ENCODE assay signal across 20 mouse cellular contexts in the genomic region with DNA sequence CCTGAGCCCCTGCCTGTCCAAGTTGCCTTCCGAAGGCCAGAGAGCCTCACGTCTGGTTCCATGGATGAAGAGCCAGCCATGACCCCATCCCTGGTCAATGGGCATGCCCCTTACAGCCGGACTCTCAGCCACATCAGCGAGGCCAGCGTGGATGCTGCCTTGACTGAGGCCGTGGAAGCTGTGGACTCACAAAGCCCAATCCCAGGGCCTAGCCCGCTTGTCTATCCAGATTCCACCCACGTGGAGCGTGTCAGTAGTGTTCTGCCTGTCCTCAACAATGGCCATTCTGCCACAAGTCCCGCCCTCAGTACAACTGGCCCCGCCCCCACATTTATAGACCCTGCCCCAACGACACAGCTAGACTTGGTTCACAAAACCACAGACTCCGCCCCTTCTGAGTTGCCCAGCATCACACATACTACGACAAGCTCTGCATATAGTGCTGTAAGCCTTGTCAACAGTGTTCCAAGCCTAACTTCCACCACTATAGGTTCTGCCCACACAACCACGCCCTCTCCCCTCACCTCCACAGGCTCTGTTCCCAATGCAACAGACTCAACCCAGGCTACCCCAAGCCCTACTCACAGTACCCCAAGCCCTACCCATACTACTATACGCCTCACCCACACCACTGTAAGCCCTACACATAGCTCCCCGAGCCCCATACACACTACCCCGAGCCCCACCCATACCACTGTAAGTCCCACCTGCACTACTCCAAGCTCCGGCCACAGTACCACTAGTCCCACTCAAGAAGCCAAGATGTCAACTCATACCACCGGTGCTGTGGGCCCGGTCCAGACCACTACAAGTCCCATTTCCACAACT. TPM values are rescaled to one million over a fixed set of nuclear protein-coding genes. Genes with fewer than 3 reads are reported as not detected.
DNase-seq lines count a peak whose midpoint lies in the region; ATAC-seq and TF ChIP-seq lines count a peak whose summit lies in the region.
"Had no signal": no experiment of that assay in that cellular context is flagged by ENCODE, and none has a peak within 500 bp of the region (broad histone marks: within the 10 kb centered on the region; RNA-seq: fewer than 3 reads in every experiment).

No protein-coding gene starts in this region.

- peaks cover 77% of the 10 kb centered on the region for H3K36me3 ChIP-seq in liver, embryonic 12.5 days
- peaks cover 28% of the 10 kb centered on the region; the same call in 1 of the 2 replicates for H3K36me3 ChIP-seq in ES-E14 (ENCODE audit: control insufficient read depth, insufficient read depth, low read length, poor library complexity, severe bottlenecking)

- H3K9ac ChIP-seq in liver, embryonic 12.5 days, result no peak overlapping the region
- H3K9ac ChIP-seq in ES-E14 (ENCODE audit: insufficient read depth, low read depth, low read length, poor library complexity, severe bottlenecking), result no peak overlapping the region
- H3K9ac ChIP-seq: heart, embryonic 13.5 days; intestine, embryonic 15.5 days; liver, embryonic 14.5 days had no signal

- no peak overlapping the region for H3K27ac ChIP-seq in liver, embryonic 12.5 days
- no peak overlapping the region for H3K27ac ChIP-seq in ES-E14 (ENCODE audit: insufficient read depth, low read depth, low read length, poor library complexity, severe bottlenecking)
- H3K27ac ChIP-seq: heart, embryonic 13.5 days; intestine, embryonic 15.5 days; liver, embryonic 14.5 days had no signal

- DNase-seq in liver (peak; percentile 40), ES-E14 (ENCODE audit: low read depth, low spot score) (peak; percentile 46)
- peak; percentile 54 for DNase-seq in thymus, postnatal 14 days
- DNase-seq in ovary, postnatal 14 days (ENCODE audit: low spot score), result no peak
- DNase-seq in cerebellum, adult 11-12 months, result no peak
- DNase-seq in neural tube, embryonic 10.5 days (ENCODE audit: extremely low spot score, low spot score), result no peak
- DNase-seq: adrenal gland, adult 2 months; gastrocnemius, postnatal 36 days; heart, postnatal 36 days; retina, postnatal 1 day had no signal

- peaks cover 34% of the 10 kb centered on the region for H3K4me1 ChIP-seq in liver, embryonic 12.5 days
- H3K4me1 ChIP-seq in ES-E14 (ENCODE audit: control insufficient read depth in 2 of 2, insufficient read depth in 2 of 2, low read length in 2 of 2, poor library complexity in 1 of 2), result peaks cover 0 to 9% of the 10 kb centered on the region in 2 experiments; a peak in 1 of 4 replicates

- H3K4me2 ChIP-seq in liver, embryonic 12.5 days, result no peak overlapping the region
- H3K4me2 ChIP-seq: heart, embryonic 13.5 days; intestine, embryonic 15.5 days had no signal

- H3K4me3 ChIP-seq in liver, embryonic 12.5 days, result no peak overlapping the region
- no peak overlapping the region for H3K4me3 ChIP-seq in ES-E14 (ENCODE audit: insufficient read depth in 1 of 2, low read depth in 1 of 2, low read length in 2 of 2, poor library complexity in 1 of 2, severe bottlenecking in 1 of 2)
- H3K4me3 ChIP-seq: erythroblast, embryonic 14.5 days; heart, embryonic 13.5 days; intestine, embryonic 15.5 days; megakaryocyte, embryonic 14.5 days had no signal

- ATAC-seq in liver, embryonic 12.5 days, result no peak; the same call in 1 of the 2 replicates
- peak; percentile 18; the same call in 1 of the 2 replicates for ATAC-seq in common myeloid progenitor, adult 5-6 weeks (replicated peaks; ENCODE audit: low read depth, poor library complexity, severe bottlenecking)
- ATAC-seq: forebrain, embryonic 14.5 days; intestine, embryonic 15.5 days had no signal

- H3K27me3 ChIP-seq in liver, embryonic 12.5 days (replicated peaks), result peaks cover 21% of the 10 kb centered on the region; the same call in 1 of the 2 replicates
- H3K27me3 ChIP-seq: heart, embryonic 13.5 days; megakaryocyte, embryonic 14.5 days had no signal

- in situ Hi-C loops in ES-E14 (cut with MboI; ENCODE audit: low sequenced_read_pairs in 2 of 2, unreplicated experiment in 2 of 2), result no loop called here

- WGBS in liver, embryonic 12.5 days (ENCODE audit: insufficient replicate concordance), result 72% methylated on average over 21 of the region's 21 CpGs

- H3K9me3 ChIP-seq in liver, embryonic 12.5 days (replicated peaks), result no peaks in the 10 kb centered on the region
- no peaks in the 10 kb centered on the region for H3K9me3 ChIP-seq in ES-E14 (ENCODE audit: control insufficient read depth, insufficient read depth, low read depth, low read length)
- H3K9me3 ChIP-seq: heart, embryonic 13.5 days; intestine, embryonic 15.5 days; megakaryocyte, embryonic 14.5 days had no signal

TF ChIP-seq in ES-E14, 5 proteins besides CTCF, POLR2A, EP300 and RAD21:
- TF ChIP-seq HCFC1 (IDR thresholded peaks at IDR 0.05; ENCODE audit: borderline replicate concordance, insufficient read depth, low read length) (no peak), ZNF384 (IDR thresholded peaks at IDR 0.05; ENCODE audit: low read depth, low read length) (no peak), MAFK (IDR thresholded peaks at IDR 0.05; ENCODE audit: insufficient read depth, low read depth, low read length) (no peak), CHD2 (IDR thresholded peaks at IDR 0.05; ENCODE audit: low read depth, low read length) (no peak), ZC3H11A (IDR thresholded peaks at IDR 0.05; ENCODE audit: borderline replicate concordance, low read depth, low read length) (no peak)

RNA-seq across cellular contexts. Expression of a gene that starts 12.6 kb away (rescaled TPM):
- 14.1 and 14.5 TPM in 2 replicates for polyA plus RNA-seq in liver, embryonic 12.5 days (2016; fragmentation: Nextera tagmentation; extraction: Ambion mirVana)
- total RNA-seq in ES-E14 (2012; rRNA removed), result 3.5 and 5.6 TPM in 2 replicates
- 21.9 and 39.1 TPM in 2 replicates for total RNA-seq in common myeloid progenitor, adult 5-6 weeks (2017)

RNA-seq across cellular contexts. Expression of a gene that starts 18.7 kb away (rescaled TPM):
- 89.0 and 93.5 TPM in 2 replicates for polyA plus RNA-seq in liver, embryonic 12.5 days (2016; fragmentation: Nextera tagmentation; extraction: Ambion mirVana)
- total RNA-seq in ES-E14 (2012; rRNA removed), result 49.4 and 65.5 TPM in 2 replicates
- 113 and 139 TPM in 2 replicates for total RNA-seq in common myeloid progenitor, adult 5-6 weeks (2017)

RNA-seq across cellular contexts. Expression of a gene that starts 19.5 kb away (rescaled TPM):
- polyA plus RNA-seq in liver, embryonic 12.5 days (2016; fragmentation: Nextera tagmentation; extraction: Ambion mirVana), result 0.22 TPM in 1 of 2 replicates, not detected in the other
- 0.71 and 1.1 TPM in 2 replicates for total RNA-seq in ES-E14 (2012; rRNA removed)
- total RNA-seq in common myeloid progenitor, adult 5-6 weeks (2017), result not detected in 2 replicates
- total RNA-seq: heart, postnatal 36 days; layer of hippocampus, adult 18-20 months; left cerebral cortex, adult 18-20 months had no signal
- polyA plus RNA-seq: erythroblast, embryonic 14.5 days had no signal

RNA-seq across cellular contexts. Expression of a gene that starts 51.8 kb away (rescaled TPM):
- polyA plus RNA-seq in liver, embryonic 12.5 days (2016; fragmentation: Nextera tagmentation; extraction: Ambion mirVana), result 47.2 and 51.0 TPM in 2 replicates
- total RNA-seq in ES-E14 (2012; rRNA removed), result 65.1 and 85.5 TPM in 2 replicates
- 27.5 and 33.4 TPM in 2 replicates for total RNA-seq in common myeloid progenitor, adult 5-6 weeks (2017)

Comparison
In these comparisons a context has a peak if more than half of its experiments do, and no peak if none do; other contexts are left out.
1. DNase-seq: peak in liver (single experiment), ES-E14 (single experiment) and thymus, postnatal 14 days (single experiment); none in ovary, postnatal 14 days (single experiment), cerebellum, adult 11-12 months (single experiment) and neural tube, embryonic 10.5 days (single experiment).